Mouse (Mus musculus) cerebellum, adult 18-20 months (tissue): ENCODE measurements around the gene Gm11985.
A peak's percentile ranks its signal among the peaks of the same experiment; 100 is the strongest.

Experiments
- DNase-seq, 2 experiments: peaks; one replicate each; pipeline ENCODE4 v3.0.0; 2021

Gm11985 gene

DNA sequence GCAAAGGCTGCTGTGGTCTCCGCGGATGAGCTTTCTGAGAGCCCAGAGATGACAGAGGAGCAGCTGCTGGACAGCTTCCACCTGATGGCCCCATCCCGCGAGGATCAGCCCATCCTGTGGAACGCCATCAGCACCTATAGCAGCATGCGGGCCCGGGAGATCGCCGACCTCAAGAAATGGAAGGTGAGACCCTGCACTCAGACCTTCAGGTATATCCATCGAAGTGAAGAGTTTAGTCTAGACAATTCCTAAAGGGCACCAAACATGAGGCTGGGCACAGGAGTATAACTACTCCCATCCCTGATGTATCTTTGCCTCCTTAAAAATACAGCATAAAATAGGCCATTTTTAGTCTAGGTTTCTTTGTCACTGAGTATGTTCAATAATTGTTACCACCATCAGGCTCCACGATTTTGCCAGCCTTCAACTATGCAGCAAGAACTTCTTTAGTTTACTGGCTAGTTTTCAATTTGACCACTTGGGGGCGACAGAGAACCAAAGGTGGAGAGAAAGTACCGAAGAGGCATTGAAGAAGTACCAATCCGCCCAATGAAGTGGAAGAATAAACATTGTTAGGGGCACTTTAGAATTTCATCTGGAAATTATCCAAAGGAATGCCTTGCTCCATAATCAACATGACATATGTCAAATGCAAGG, 11.5 kb upstream of the Gm11985 start:
- DNase-seq = peak; percentile 55 to 65

DNA sequence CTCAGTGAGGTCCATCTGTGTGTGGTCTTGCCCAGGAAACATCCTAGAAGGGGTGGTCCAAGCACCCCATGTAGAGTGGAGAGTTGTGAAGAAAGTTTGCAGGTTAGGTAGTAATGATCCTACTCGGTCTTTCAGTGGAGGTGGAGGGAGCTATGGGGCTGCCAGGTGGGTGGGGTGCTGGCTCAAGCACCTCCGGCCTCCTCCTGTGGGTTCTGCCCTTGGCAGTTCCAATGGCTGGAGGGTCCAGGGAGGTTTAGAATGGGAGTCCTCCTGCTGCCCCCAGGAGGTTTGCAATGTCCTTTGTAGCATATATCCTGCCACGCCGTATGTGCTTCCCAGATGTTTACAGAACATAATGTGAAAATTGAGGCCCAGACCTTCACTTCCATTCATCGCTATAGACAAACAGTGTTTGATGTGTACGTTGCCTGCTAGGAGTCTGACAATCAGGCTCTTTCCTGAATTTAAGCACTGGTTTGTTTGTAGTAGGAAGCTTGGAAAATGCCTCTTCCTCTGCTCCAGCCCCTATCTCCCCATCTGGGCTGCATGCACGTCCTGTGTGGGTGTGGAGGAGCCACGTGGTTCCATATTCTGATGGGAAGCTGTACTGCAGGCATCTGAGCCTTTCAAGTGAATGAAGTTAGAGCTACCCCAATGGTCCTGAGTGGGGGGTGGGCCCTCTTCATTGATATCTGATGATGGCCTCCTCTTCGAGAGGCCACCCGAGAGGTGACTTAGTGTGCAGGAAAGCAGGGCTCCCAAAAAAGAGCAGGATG, 10.3 kb upstream of the Gm11985 start:
- no peak for DNase-seq

DNA sequence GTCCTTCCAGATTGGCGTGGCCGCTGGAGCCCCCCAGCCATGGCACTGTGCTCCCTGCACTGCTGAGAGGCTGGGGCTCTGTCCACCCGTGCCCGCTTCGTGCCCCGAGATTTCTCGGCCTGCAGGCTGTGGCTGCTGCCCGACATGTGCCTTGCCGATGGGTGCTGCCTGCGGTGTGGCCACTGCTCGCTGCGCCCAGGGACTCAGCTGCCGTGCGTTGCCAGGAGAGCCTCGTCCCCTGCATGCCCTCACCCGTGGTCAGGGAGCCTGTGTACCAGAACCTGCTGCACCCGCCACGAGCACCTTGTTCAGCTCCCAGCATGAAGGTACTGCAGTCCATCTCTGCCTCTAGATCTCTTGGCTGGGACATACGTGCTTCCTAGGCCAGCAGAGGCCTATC, 9.6 kb upstream of the Gm11985 start:
- no peak for DNase-seq

DNA sequence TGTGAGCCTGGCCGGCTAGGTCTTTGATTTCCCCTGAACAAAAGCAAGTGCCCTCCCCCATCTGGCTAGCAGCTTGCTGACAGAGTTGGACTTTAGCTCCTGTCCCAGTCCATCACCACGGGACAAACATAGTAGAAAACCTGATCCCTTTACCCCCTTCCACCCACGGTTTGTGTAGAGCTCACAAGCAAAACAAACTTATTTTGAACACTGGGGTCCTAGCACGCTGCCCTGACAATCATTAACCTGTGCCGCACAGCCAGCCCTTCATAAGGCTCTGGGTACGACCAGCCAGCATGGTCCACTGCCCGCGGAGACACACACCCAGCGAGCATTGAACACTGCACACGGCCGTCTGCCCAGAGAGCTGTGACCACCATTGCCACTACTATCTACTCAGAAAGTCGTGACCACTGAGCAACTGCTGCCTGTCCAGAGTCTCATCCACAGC, 9.1 kb upstream of the Gm11985 start, which contains the start of gene Igfbp1:
Gene Igfbp1, plus strand, starts transcription at position 292 of the 451 bp plus-strand sequence.
- DNase-seq = no peak

DNA sequence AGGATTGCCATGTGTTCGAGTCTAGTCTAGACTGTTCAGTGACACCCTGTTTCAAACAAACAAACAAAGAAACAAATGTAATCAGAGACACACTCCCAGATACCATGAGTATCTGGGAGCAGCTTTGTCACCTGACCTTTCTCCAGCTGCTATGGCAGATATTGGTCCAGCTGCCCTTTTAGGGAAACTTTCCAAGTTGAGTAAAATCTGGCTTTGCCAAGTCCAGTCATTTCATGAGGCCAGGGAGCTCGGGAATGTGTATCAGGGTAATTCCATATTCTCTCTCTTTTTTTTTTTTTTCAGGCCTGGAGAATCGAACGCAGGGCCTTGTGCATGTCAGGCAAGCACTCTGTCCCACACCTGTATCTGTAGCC, 6.9 kb upstream of the Gm11985 start:
- DNase-seq = no peak

DNA sequence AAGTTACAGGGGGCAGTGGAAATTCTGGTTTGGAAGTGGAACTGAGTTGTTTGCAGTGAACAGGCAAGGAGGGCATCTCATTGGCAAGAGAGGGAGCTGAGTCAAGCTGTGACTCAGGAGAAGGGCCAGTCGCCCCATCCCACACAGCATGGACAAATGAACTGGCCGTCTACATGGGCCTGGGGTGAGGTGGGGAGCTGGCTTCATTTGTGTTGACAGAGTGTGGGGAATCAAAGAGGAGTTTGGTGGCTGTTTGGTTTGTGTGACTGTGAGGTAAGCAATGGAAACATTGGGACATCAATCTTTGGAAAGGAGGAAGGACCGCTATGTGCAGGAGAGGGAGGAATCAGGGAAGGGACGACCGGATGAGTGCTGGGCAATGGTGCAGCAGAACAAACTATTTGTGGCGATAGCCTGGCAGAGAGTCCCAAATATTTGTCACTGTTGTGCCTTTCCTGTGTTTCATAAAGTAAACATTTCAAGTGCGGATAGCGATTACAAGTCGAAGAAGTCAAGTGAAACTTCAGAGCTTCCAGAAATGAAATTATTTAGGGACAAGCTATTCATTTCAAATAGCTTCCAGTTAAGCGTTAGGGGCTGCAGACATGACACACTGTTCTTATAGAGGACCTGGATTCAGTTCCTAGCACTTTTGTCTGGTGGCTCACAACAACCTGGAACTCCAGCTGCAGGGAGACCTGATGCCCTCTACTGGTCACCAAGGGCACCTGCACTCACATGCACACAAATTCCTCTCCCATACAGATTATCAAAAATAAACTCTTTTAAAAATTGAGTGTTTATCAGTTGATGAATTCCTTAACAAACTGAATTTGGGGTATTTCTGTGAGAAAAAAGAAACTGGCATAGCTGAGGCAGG, 6.3 kb upstream of the Gm11985 start:
- no peak for DNase-seq

DNA sequence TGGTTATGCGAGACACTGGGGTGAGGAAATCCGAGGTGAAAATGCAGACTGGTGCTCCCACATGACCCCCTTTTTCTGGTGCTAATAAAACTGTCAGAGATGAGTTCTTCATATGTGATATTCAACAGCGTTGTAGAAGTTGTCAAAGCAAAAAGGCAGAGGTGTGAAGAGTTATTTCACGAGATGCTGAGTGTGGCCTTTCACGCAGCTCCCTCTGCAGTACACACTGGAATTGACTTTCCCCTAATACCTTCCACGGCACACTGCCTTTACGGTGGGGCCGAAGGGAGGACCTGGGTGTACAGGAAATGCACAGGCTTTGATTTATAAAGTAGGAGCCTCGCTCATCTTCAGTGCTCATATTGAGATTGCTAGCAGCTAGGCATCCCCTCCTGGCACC, 4.8 kb upstream of the Gm11985 start:
- no peak for DNase-seq

DNA sequence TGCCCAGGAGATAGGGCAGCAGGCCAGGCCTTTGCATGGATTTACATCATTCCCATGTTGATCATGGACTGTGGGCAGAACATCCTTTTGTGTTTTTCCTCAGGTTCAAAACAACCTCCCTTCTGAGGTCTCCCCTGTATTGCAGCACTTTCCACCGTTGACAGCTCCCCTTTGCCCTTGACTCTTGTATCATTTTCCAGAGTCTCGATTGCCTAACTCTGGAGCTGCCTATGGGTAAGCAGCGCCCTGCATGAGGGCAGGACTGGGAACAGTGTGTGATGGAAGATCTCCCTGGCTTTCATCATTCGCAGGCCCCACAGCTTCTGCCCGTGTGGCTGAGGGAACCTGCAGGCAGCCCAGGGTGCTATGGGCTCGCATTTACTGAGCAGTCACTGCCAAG, 4.3 kb upstream of the Gm11985 start:
- no peak for DNase-seq

DNA sequence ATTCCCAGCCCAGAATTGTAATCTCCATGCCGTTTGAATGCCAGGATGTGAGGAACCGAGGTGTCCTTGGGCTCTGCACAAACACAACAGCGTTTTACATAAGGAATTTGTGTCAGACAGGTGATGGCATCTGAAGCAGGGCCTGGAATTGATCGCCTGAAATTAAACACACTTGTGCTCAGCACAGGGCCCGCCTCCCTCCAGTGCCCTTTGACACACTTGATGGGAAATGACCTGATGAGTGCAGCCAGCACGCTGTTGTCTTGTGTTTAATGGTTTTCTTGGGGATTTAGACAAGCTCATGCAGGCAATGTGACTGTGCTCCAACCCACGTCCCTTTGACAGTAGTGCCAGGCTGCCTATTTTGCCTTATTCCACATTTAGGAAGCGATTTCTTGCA, 897 bp downstream of the Gm11985 start:
- DNase-seq = no peak

DNA sequence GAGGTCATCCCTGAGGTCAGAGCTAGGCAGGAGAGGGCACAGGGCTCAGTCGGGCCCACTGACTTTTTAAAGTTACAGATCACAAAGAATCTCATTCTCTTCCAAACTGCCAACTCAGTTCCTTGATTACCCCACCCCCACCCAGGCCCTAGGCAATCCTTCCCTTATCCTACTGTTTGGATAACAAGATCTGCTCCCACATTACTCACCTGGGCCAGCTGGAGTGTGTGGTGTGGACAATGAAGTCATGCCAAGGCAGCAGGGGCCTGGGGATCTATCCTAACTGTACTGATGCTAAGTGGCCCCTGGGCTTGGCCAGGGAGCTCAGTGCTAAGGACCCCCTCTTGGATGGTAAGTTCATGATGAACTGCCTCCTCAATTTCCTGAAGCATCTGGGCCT, 3.9 kb downstream of the Gm11985 start:
- no peak for DNase-seq

DNA sequence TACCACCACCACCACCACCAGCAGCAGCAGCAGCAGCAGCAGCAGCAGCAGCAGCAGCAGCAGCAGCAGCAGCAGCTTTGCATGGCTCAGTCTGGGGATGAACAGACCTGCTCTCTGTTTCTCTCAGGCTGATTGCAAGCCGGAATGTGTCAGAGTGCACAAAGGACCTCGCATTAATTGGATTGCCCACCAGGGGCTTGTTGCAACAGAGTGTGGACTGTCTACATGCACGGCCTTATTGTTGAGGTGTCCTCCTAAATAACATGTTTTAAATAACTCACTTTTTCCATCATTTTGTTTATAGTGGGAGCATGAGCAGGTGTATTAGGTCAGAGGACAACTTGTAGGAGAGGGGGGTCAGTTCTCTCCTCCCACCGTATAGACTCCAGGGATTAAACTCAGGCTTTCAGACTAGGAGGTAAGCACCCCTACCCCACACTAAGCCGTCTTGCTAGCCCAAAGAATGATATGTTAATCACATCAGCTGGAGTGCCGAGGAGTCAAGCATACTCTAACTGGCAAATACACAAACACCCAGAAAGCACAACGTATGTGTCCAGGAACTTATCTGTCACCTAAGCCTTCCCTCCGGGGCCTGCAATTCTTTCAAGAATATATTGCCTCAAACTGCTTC, 5.8 kb downstream of the Gm11985 start:
- DNase-seq = no peak

DNA sequence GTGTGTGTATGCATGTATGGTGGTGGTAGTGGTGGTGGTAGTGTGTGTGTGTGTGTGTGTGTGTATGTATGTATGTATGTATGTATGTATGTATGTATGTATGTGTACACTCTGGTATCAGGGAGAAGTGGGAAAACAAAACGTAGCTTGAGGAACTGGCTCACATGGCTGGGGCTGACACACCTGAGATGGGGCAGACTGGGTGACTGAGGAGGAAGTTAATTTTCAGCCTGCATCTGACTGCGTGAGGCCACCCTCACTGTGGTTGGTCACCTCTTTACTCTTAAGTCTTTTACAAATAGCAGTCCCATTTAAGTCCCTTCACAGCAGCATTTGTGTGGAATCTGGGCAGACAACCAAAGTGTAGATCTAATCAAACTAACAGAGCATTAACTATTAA, 9.1 kb downstream of the Gm11985 start:
- no peak for DNase-seq

DNA sequence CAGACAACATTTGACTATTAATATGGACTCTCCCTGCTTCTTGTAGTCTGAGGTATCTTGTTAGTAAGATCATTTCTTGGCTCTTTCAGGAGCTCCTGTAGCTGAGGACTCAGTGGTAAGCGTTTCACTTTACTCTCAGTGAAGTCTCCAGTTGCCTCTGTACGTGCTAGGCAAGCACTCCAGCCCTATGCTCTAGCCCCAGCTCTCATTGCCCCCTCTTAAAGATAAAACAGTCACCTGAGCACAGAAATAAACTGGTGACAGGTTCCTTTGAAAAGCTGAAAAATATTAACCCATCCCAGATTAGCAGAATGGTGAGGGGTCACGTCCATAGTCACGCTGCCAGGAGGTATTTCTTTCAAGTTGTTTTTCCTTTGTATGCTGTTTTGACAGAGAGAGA, 9.6 kb downstream of the Gm11985 start:
- no peak for DNase-seq

DNA sequence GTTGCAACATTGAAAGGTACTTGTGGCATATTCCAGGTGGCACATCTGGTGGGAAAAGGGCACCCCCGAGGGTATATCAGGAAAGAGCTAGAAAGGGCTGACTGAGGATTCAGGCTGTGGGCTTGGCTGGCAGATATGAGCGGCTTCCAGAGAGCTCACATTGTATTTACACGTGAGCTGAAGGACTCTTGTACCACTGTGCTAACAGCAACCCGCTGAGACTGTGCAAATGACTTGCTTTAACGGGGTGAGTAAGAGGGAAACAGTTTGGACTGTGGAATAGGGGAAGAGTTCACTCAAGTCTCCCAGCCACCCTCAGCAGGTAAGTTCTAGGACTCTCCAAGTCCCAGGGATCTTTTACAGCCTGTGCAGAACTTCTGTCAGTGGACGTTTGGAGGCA, 14.7 kb downstream of the Gm11985 start:
- no peak for DNase-seq

DNA sequence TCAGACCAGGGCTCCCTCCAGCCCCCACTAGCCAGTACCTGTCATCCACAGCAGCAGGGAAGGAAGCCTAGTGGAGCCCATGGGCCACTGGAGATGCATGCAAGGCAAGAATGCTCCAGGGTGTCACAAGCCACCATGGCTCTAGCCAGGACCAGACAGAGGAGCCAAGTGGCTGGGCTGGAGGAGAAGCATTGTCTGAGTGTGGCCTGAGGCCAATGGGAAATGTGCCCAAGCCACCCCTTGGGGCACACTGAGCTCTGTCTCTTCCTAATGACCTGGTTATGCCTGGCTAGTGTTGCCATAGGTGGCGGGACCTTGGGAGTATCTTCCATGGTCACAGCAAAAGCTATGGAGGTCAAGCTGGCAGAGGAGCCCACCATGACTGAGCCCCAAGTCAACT, 18.7 kb downstream of the Gm11985 start:
- DNase-seq = peak; percentile 55 to 58

DNA sequence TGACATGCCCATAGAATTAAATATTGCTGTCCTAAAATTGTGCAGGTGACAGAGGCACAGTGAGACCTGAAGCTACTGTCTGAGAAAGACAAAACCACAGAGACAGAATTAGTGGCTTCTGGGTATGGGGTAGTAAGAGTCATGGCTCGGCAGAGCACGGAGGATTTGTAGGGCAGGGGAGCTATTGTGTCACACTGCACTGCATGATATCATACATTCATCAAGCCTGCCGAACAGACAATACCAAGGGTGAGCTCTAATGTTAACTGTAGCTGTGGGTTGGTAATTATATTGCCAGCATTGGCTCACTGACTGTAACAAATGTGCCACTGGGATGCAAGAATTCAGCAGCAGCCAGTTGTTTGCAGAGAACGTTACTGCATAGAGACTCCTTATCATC, 24.0 kb downstream of the Gm11985 start:
- no peak for DNase-seq

DNA sequence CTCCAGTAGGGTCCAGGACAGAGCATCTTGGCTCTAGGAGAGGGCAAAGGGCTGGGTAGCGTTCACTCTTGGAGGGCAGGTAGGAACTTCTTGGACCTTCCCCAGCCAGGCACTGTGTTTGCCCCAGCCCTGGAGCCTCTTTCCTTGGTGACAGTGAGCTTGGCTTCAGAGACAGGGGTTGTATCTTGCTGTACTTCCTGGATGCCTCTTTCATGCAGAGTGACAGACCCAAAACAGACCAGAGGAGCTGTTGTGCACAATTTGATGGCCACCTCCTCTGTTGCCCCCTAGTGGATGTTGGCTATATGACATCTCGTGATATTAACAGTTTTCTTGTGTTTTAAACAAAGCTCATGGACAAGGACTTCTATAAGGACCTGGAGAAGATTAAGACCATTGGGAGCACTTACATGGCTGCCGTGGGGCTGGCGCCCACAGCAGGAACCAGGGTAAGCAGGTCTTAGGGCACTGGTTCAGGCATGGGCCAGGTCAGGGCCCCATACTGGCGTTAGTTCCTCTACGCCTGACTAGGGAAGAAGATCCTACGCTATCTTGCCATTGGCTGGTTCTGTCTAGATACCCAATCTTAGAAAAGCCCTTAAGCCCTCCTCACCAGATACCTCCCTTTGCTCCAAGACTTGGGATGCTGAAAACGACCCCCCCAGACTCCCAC, 26.7 kb downstream of the Gm11985 start:
- peak; percentile 56 to 63 for DNase-seq

DNA sequence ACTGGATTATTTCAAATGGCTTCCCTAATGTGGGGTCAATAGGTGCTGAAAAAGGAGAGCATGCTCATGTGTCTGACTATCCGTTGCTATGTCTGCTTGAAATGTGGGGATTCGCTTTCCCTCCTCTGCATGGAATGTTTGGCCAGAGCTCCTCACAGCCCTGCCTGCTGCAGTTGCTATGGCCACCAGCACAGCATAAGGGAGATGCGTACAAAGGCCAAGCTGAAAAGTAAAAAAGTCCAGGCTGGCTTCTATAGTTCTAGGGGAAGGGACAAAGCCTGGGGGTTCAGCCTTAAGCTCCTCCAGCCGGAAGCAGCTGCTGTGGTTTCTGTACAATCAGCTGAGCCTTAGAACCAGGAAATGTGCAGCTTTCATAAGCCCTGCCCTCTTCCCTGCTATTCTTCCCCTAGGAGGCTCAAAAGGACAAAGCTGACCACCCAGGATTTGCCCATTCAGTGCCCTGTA, 27.7 kb downstream of the Gm11985 start:
- DNase-seq = no peak

DNA sequence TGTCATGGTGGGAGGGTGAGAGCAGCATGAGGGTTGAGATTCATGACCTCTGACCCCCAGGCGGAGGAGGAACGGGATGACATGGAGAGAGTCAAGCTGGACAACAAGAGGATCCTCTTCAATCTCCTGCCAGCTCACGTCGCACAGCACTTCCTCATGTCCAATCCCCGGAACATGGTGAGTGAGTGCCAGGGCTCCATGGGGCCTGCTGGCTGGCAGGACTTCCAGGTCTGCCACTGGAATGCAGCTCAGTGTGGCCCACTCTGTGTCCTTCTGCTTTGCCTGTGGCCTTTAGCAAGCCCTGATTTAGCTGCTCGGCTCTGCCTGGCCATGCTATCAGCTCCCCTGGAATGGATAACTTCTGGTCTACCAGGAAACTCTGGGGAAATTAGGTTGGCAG, 28.2 kb downstream of the Gm11985 start:
- peak; percentile 59 to 72 for DNase-seq

DNA sequence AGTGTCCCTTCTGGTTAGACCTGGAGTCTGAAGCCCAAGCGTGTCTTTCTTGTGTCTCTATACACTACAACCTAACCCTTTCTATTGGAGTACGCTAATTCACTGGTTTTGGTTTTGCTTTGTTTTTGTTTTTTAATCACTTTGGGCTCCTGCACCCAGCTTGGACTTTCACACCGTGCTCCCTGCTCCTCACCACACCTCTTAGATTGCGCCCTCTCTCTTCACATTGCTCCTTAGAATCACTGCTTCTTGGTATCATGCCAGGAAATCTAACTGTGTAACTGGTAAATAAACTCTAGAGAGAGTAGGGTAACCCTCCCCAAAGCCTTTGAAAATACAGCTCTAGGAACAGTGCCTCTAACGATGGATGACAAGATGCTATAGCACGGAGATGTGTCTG, 30.2 kb downstream of the Gm11985 start:
- DNase-seq = no peak

DNA sequence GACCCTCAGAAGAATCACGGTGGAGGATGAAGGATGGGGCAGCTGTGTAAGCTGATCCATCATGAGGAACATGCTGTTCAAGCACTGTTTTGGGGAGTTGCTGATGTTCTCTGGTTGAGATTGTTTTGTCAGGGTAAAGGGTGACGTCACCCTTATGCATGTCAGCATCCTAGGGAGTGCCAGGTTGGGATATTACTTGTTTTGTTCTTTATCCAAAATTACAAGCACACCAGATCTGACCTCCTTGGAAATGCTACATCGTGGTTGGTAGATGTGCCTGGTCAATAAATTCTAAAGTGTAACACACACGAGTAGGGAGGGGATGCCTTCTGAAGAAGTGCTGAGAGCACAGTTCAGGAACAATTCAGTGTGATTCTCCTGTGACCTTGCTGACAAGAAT, 31.9 kb downstream of the Gm11985 start:
- no peak for DNase-seq

DNA sequence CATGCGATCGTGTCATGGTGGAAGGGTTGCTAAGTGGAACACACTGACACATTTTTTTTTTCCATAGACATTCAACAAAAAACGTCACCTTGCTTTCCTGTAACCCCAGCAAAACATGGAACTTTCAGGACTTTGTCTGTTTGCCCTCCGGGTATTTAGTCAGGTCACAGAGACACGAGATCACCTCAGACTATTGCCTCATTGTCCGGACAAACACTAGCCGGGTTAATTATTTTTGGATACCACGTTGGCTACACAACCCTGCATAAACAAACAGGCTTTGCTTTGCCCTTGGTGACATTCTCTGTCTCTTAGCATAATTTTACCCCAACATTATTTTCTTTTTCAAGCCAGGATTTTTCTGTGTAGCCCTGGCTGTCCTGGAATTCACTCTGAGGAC, 35.3 kb downstream of the Gm11985 start:
- no peak for DNase-seq
